ENCODE assay signal across 23 mouse cellular contexts in the genomic region with DNA sequence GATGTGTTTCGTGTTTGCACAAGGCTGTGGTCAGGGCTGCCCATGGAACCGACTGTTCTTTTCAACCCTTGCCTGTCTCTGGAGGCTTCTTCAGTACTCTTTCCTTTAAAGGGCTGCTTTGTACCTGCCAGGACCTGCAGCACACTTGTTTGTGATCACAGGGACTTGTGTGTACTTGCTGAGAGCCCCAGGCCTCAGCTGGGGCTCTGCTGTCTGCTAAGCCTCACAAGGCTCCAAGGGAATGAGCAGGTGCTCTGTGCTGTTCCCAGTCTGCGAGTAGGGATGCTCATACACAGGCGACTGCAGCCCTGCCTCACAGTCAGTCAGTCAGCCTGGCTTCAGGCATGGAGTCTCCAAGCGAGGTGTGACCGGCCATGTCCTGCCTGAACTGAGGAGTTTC. TPM values are rescaled to one million over a fixed set of nuclear protein-coding genes. Genes with fewer than 3 reads are reported as not detected.
DNase-seq lines count a peak whose midpoint lies in the region; ATAC-seq and TF ChIP-seq lines count a peak whose summit lies in the region.
"Had no signal": no experiment of that assay in that cellular context is flagged by ENCODE, and none has a peak within 500 bp of the region (broad histone marks: within the 10 kb centered on the region; RNA-seq: fewer than 3 reads in every experiment).

No protein-coding gene starts in this region.

- H3K4me1 ChIP-seq in forebrain, embryonic 10.5 days, result peaks cover 59% of the 10 kb centered on the region
- H3K4me1 ChIP-seq in forebrain, embryonic 13.5 days, result peaks cover 30% of the 10 kb centered on the region
- no peaks in the 10 kb centered on the region for H3K4me1 ChIP-seq in stomach, embryonic 14.5 days (ENCODE audit: control insufficient read depth, insufficient read depth, low read length)
- no peaks in the 10 kb centered on the region for H3K4me1 ChIP-seq in stomach, postnatal 0 days (replicated peaks; ENCODE audit: control insufficient read depth, insufficient read depth)
- no peaks in the 10 kb centered on the region for H3K4me1 ChIP-seq in limb, embryonic 14.5 days (ENCODE audit: control insufficient read depth, insufficient read depth, low read length)

- no peak overlapping the region for H3K4me3 ChIP-seq in forebrain, embryonic 10.5 days
- H3K4me3 ChIP-seq in forebrain, embryonic 13.5 days, result no peak overlapping the region
- H3K4me3 ChIP-seq in stomach, embryonic 14.5 days (ENCODE audit: low read depth, low read length), result no peak overlapping the region
- H3K4me3 ChIP-seq in stomach, postnatal 0 days (ENCODE audit: low read depth, low read length), result no peak overlapping the region
- no peak overlapping the region for H3K4me3 ChIP-seq in limb, embryonic 14.5 days (replicated peaks; ENCODE audit: low read length)
- H3K4me3 ChIP-seq: forebrain, embryonic 12.5 days; gastrocnemius, adult 2 months; hindbrain, embryonic 13.5 days had no signal

- H3K36me3 ChIP-seq in forebrain, embryonic 10.5 days (replicated peaks), result peaks cover 9% of the 10 kb centered on the region; the same call in 1 of the 2 replicates
- no peaks in the 10 kb centered on the region for H3K36me3 ChIP-seq in forebrain, embryonic 13.5 days (ENCODE audit: poor library complexity, severe bottlenecking)
- H3K36me3 ChIP-seq in stomach, embryonic 14.5 days (ENCODE audit: control insufficient read depth, insufficient read depth, low read length), result peaks cover 4% of the 10 kb centered on the region; the same call in 1 of the 2 replicates
- peaks cover 8% of the 10 kb centered on the region; the same call in 1 of the 2 replicates for H3K36me3 ChIP-seq in stomach, postnatal 0 days (ENCODE audit: control insufficient read depth, insufficient read depth, low read length)
- peaks cover 6% of the 10 kb centered on the region for H3K36me3 ChIP-seq in limb, embryonic 14.5 days (ENCODE audit: control insufficient read depth, insufficient read depth, low read length)
- H3K36me3 ChIP-seq: forebrain, embryonic 12.5 days; G1E; hindbrain, embryonic 13.5 days had no signal

- ATAC-seq in forebrain, embryonic 13.5 days, result no peak
- 0 out of 2 replicates have a peak, but pooled peaks have one; percentile 2 for ATAC-seq in stomach, embryonic 14.5 days (ENCODE audit: insufficient number of reproducible peaks, insufficient read depth, low FRiP score, low read depth)
- no peak for ATAC-seq in stomach, postnatal 0 days (ENCODE audit: low FRiP score, low TSS enrichment)
- no peak for ATAC-seq in limb, embryonic 14.5 days (ENCODE audit: low FRiP score, low read depth)
- ATAC-seq: CD4-positive, CD25-positive, alpha-beta regulatory T cell, adult 4 months; forebrain, postnatal 0 days; hindbrain, postnatal 0 days had no signal

- no peak overlapping the region for H3K9ac ChIP-seq in forebrain, embryonic 13.5 days
- no peak overlapping the region for H3K9ac ChIP-seq in stomach, embryonic 14.5 days (replicated peaks; ENCODE audit: low read depth, low read length)
- H3K9ac ChIP-seq in stomach, postnatal 0 days (ENCODE audit: low read length), result no peak overlapping the region
- H3K9ac ChIP-seq in limb, embryonic 14.5 days (ENCODE audit: low read depth, low read length, severe bottlenecking), result no peak overlapping the region
- H3K9ac ChIP-seq: forebrain, embryonic 12.5 days; forebrain, postnatal 0 days had no signal

- H3K9me3 ChIP-seq in forebrain, embryonic 10.5 days, result no peaks in the 10 kb centered on the region
- H3K9me3 ChIP-seq in forebrain, embryonic 13.5 days (replicated peaks), result no peaks in the 10 kb centered on the region
- H3K9me3 ChIP-seq in stomach, embryonic 14.5 days (ENCODE audit: control insufficient read depth, low read depth, low read length), result no peaks in the 10 kb centered on the region
- no peaks in the 10 kb centered on the region for H3K9me3 ChIP-seq in stomach, postnatal 0 days (ENCODE audit: control insufficient read depth, low read length)
- H3K9me3 ChIP-seq in limb, embryonic 14.5 days (ENCODE audit: control insufficient read depth, low read length), result no peaks in the 10 kb centered on the region
- H3K9me3 ChIP-seq: forebrain, embryonic 12.5 days; G1E; hindbrain, embryonic 13.5 days had no signal

- no peak for TF ChIP-seq POLR2A in limb, embryonic 14.5 days (IDR thresholded peaks at IDR 0.05; ENCODE audit: borderline replicate concordance, extremely low read depth, insufficient read depth, insufficient read length)

- TF ChIP-seq CTCF in stomach, postnatal 0 days (IDR thresholded peaks at IDR 0.05; ENCODE audit: low read depth), result no peak

- intact Hi-C loops in left cerebral cortex, postnatal 4 days (cut with DNase I), result no loop called here

- H3K27me3 ChIP-seq in forebrain, embryonic 10.5 days (ENCODE audit: poor library complexity, severe bottlenecking), result no peaks in the 10 kb centered on the region
- H3K27me3 ChIP-seq in forebrain, embryonic 13.5 days, result no peaks in the 10 kb centered on the region
- H3K27me3 ChIP-seq in stomach, embryonic 14.5 days (ENCODE audit: control insufficient read depth, insufficient read depth, low read length), result no peaks in the 10 kb centered on the region
- H3K27me3 ChIP-seq in stomach, postnatal 0 days (ENCODE audit: control insufficient read depth, insufficient read depth, low read length), result no peaks in the 10 kb centered on the region
- H3K27me3 ChIP-seq in limb, embryonic 14.5 days (ENCODE audit: control insufficient read depth, insufficient read depth, low read length), result no peaks in the 10 kb centered on the region
- H3K27me3 ChIP-seq: forebrain, embryonic 12.5 days; hindbrain, embryonic 13.5 days had no signal

- H3K27ac ChIP-seq in forebrain, embryonic 10.5 days, result peak overlapping the region; percentile 44; the same call in 1 of the 2 replicates
- H3K27ac ChIP-seq in forebrain, embryonic 13.5 days, result no peak overlapping the region
- no peak overlapping the region for H3K27ac ChIP-seq in stomach, embryonic 14.5 days (ENCODE audit: low read length)
- H3K27ac ChIP-seq in stomach, postnatal 0 days (replicated peaks), result no peak overlapping the region
- H3K27ac ChIP-seq in limb, embryonic 14.5 days (replicated peaks; ENCODE audit: low read depth, low read length), result no peak overlapping the region
- H3K27ac ChIP-seq: forebrain, embryonic 12.5 days; gastrocnemius, adult 2 months; hindbrain, embryonic 13.5 days had no signal

- no peak for DNase-seq in forebrain, embryonic 10.5 days (ENCODE audit: extremely low spot score, low spot score)
- DNase-seq in stomach, postnatal 0 days (ENCODE audit: low spot score), result no peak
- peak; percentile 48 for DNase-seq in limb, embryonic 14.5 days (ENCODE audit: low spot score)
- no peak for DNase-seq in cerebellum, adult 9-10 months
- DNase-seq in left cerebral cortex, postnatal 4 days, result no peak
- DNase-seq: adrenal gland, adult 8-10 months; adrenal gland, postnatal 36 days; B cell, adult 2 months; cerebellum, adult 2 months; cerebellum, postnatal 14 days; embryo, embryonic 11 days; forebrain, postnatal 0 days; gastrocnemius, adult 2 months; gastrocnemius, postnatal 25 days; heart, adult 11 months; heart, postnatal 10 days had no signal

- TF ChIP-seq EP300 in stomach, postnatal 0 days (optimal IDR thresholded peaks at IDR 0.05), result no peak

- H3K4me2 ChIP-seq in forebrain, embryonic 13.5 days, result no peak overlapping the region
- no peak overlapping the region for H3K4me2 ChIP-seq in stomach, embryonic 14.5 days (replicated peaks; ENCODE audit: low read depth, low read length)
- no peak overlapping the region for H3K4me2 ChIP-seq in stomach, postnatal 0 days (replicated peaks; ENCODE audit: low read depth)
- H3K4me2 ChIP-seq in limb, embryonic 14.5 days (replicated peaks; ENCODE audit: low read depth, low read length, severe bottlenecking), result no peak overlapping the region
- H3K4me2 ChIP-seq: forebrain, embryonic 12.5 days; hindbrain, embryonic 13.5 days had no signal

- 86% methylated on average over 6 of the region's 6 CpGs for WGBS in forebrain, embryonic 10.5 days
- 84% methylated on average over 6 of the region's 6 CpGs for WGBS in forebrain, embryonic 13.5 days
- 72% methylated on average over 6 of the region's 6 CpGs for WGBS in stomach, embryonic 14.5 days
- 79% methylated on average over 6 of the region's 6 CpGs for WGBS in stomach, postnatal 0 days
- WGBS in limb, embryonic 14.5 days, result 71% methylated on average over 6 of the region's 6 CpGs

RNA-seq across cellular contexts. Expression of gene Baiap2, which starts 23.7 kb away (rescaled TPM):
- 9.6 and 11.1 TPM in 2 replicates for polyA plus RNA-seq in forebrain, embryonic 10.5 days (2016; fragmentation: Nextera tagmentation; extraction: Ambion mirVana)
- polyA plus RNA-seq in forebrain, embryonic 13.5 days (2015; fragmentation: Nextera tagmentation; extraction: Ambion mirVana), result 14.2 and 15.0 TPM in 2 replicates
- polyA plus RNA-seq in stomach, embryonic 14.5 days (2014; fragmentation: Nextera tagmentation; extraction: Ambion mirVana), result 27.6 and 28.0 TPM in 2 replicates
- polyA plus RNA-seq in stomach, postnatal 0 days (2015; fragmentation: Nextera tagmentation; extraction: Ambion mirVana), result 35.1 and 39.2 TPM in 2 replicates
- polyA plus RNA-seq in limb, embryonic 14.5 days (2012; rRNA removed), result 29.5 and 36.5 TPM in 2 replicates
- polyA plus RNA-seq in limb, embryonic 14.5 days (2014; fragmentation: Nextera tagmentation; extraction: Ambion mirVana), result 23.4 and 28.1 TPM in 2 replicates
- 10 to 100 TPM; 71.7 to 72.2 TPM for total RNA-seq in left cerebral cortex, postnatal 4 days (2021)

RNA-seq across cellular contexts. Expression of gene Chmp6, which starts 53.1 kb away (rescaled TPM):
- polyA plus RNA-seq in forebrain, embryonic 10.5 days (2016; fragmentation: Nextera tagmentation; extraction: Ambion mirVana), result 114 and 124 TPM in 2 replicates
- 91.9 and 103 TPM in 2 replicates for polyA plus RNA-seq in forebrain, embryonic 13.5 days (2015; fragmentation: Nextera tagmentation; extraction: Ambion mirVana)
- polyA plus RNA-seq in stomach, embryonic 14.5 days (2014; fragmentation: Nextera tagmentation; extraction: Ambion mirVana), result 85.9 and 89.5 TPM in 2 replicates
- 84.5 and 85.3 TPM in 2 replicates for polyA plus RNA-seq in stomach, postnatal 0 days (2015; fragmentation: Nextera tagmentation; extraction: Ambion mirVana)
- 55.8 and 59.4 TPM in 2 replicates for polyA plus RNA-seq in limb, embryonic 14.5 days (2012; rRNA removed)
- 96.0 and 101 TPM in 2 replicates for polyA plus RNA-seq in limb, embryonic 14.5 days (2014; fragmentation: Nextera tagmentation; extraction: Ambion mirVana)
- total RNA-seq in left cerebral cortex, postnatal 4 days (2021), result 10 to 100 TPM; 43.2 to 48.2 TPM
